In genomic region chr13:58273411-58274258, GRCm38 (mm10) we compare ENCODE assay signal across 8 mouse cellular contexts. TPM values are rescaled to one million over a fixed set of nuclear protein-coding genes. Genes with fewer than 3 reads are reported as not detected.
DNase-seq lines count a peak whose midpoint lies in the region; ATAC-seq lines count a peak whose summit lies in the region.

No protein-coding gene starts in this region.

- peak overlapping the region; percentile 78 for H3K4me2 ChIP-seq in embryonic facial prominence, embryonic 12.5 days (replicated peaks)
- H3K4me2 ChIP-seq in limb, embryonic 11.5 days (ENCODE audit: low read depth, severe bottlenecking), result peak overlapping the region; percentile 75

- peak; percentile 74 for ATAC-seq in embryonic facial prominence, embryonic 12.5 days (ENCODE audit: insufficient number of reproducible peaks, insufficient read depth, low FRiP score, low TSS enrichment)
- peak; percentile 46 for ATAC-seq in limb, embryonic 11.5 days (ENCODE audit: insufficient number of reproducible peaks, low FRiP score, low TSS enrichment, low read depth)

- H3K4me3 ChIP-seq in embryonic facial prominence, embryonic 12.5 days, result peak overlapping the region; percentile 87
- peak overlapping the region; percentile 71 for H3K4me3 ChIP-seq in limb, embryonic 11.5 days (ENCODE audit: low read depth, low read length)

- H3K27ac ChIP-seq in embryonic facial prominence, embryonic 12.5 days, result peak overlapping the region; percentile 80
- no peak overlapping the region; the same call in 1 of the 2 replicates for H3K27ac ChIP-seq in limb, embryonic 11.5 days (replicated peaks; ENCODE audit: low read depth, low read length)

- H3K27me3 ChIP-seq in embryonic facial prominence, embryonic 12.5 days, result 0 out of 2 replicates have a peak, but pooled peaks cover 3% of the 10 kb centered on the region
- H3K27me3 ChIP-seq in limb, embryonic 11.5 days (ENCODE audit: control insufficient read depth, insufficient read depth, low read length), result peaks cover 3% of the 10 kb centered on the region
- peaks cover 6% of the 10 kb centered on the region for H3K27me3 ChIP-seq in splenic B cell, adult 2 months (ENCODE audit: control insufficient read depth, insufficient read depth, low read length, poor library complexity, severe bottlenecking)

- no peaks in the 10 kb centered on the region for H3K36me3 ChIP-seq in embryonic facial prominence, embryonic 12.5 days
- H3K36me3 ChIP-seq in limb, embryonic 11.5 days (ENCODE audit: control insufficient read depth, insufficient read depth, low read length), result no peaks in the 10 kb centered on the region
- no peaks in the 10 kb centered on the region for H3K36me3 ChIP-seq in splenic B cell, adult 2 months (ENCODE audit: control insufficient read depth, insufficient read depth, low read length, poor library complexity, severe bottlenecking)

- H3K9me3 ChIP-seq in embryonic facial prominence, embryonic 12.5 days, result no peaks in the 10 kb centered on the region
- H3K9me3 ChIP-seq in limb, embryonic 11.5 days (ENCODE audit: control insufficient read depth, low read length), result no peaks in the 10 kb centered on the region

- peak overlapping the region; percentile 78 for H3K9ac ChIP-seq in embryonic facial prominence, embryonic 12.5 days
- peak overlapping the region; percentile 77 for H3K9ac ChIP-seq in limb, embryonic 11.5 days (ENCODE audit: low read length)

- peaks cover 16% of the 10 kb centered on the region; the same call in 1 of the 2 replicates for H3K4me1 ChIP-seq in embryonic facial prominence, embryonic 12.5 days
- peaks cover 4% of the 10 kb centered on the region; the same call in 1 of the 2 replicates for H3K4me1 ChIP-seq in limb, embryonic 11.5 days (ENCODE audit: control insufficient read depth, insufficient read depth, low read length)

- whole genome bisulfite sequencing in embryonic facial prominence, embryonic 12.5 days, result under 1% methylated on average over 102 of the region's 115 CpGs
- WGBS in limb, embryonic 11.5 days, result under 1% methylated on average over 99 of the region's 115 CpGs

- intact Hi-C loops in heart, postnatal 25 days (cut with DNase I), result loop anchor here (5.0 kb wide), 1 partner anchor 114 kb away; the partner anchor contains the start of gene 2210016F16Rik
- intact Hi-C loops in heart, postnatal 10 days (cut with DNase I), result loop anchor here (5.0 kb wide), 1 partner anchor 56 kb away; the partner anchor contains the start of gene Ubqln1

- DNase-seq in heart, adult 11 months, result peak; percentile 90
- DNase-seq in heart, postnatal 25 days (ENCODE audit: low spot score), result no peak
- DNase-seq in adrenal gland, postnatal 10 days, result peak; percentile 61
- peak; percentile 46 to 54 for DNase-seq in heart, postnatal 10 days
- DNase-seq in limb, embryonic 11.5 days (ENCODE audit: low spot score), result peak; percentile 68
- peak; percentile 62 for DNase-seq in mesoderm, embryonic 11.5 days (ENCODE audit: low read depth, low spot score)
- DNase-seq in splenic B cell, adult 2 months (ENCODE audit: low read depth, low spot score), result peak; percentile 39

RNA-seq across cellular contexts. Expression of gene Gkap1, which starts 1.9 kb away (rescaled TPM):
- total RNA-seq in heart, postnatal 25 days (2021), result 10 to 100 TPM; 20.7 to 21.9 TPM
- 10 to 100 TPM; 41.0 to 42.1 TPM for total RNA-seq in adrenal gland, postnatal 10 days (2021)
- 32.4 and 33.3 TPM in 2 replicates for polyA plus RNA-seq in embryonic facial prominence, embryonic 12.5 days (2016; fragmentation: Nextera tagmentation; extraction: Ambion mirVana)
- 10 to 100 TPM; 25.7 to 26.4 TPM for total RNA-seq in heart, postnatal 10 days (2021)
- 22.9 and 23.3 TPM in 2 replicates for polyA plus RNA-seq in limb, embryonic 11.5 days (2014; fragmentation: Nextera tagmentation; extraction: Ambion mirVana)

RNA-seq across cellular contexts. Expression of gene Ubqln1, which starts 58.2 kb away (rescaled TPM):
- total RNA-seq in heart, postnatal 25 days (2021), result 10 to 100 TPM; 48.2 to 50.2 TPM
- 10 to 100 TPM; 89.6 to 93.1 TPM for total RNA-seq in adrenal gland, postnatal 10 days (2021)
- 129 and 132 TPM in 2 replicates for polyA plus RNA-seq in embryonic facial prominence, embryonic 12.5 days (2016; fragmentation: Nextera tagmentation; extraction: Ambion mirVana)
- total RNA-seq in heart, postnatal 10 days (2021), result 10 to 100 TPM; 64.2 to 65.1 TPM
- 136 and 160 TPM in 2 replicates for polyA plus RNA-seq in limb, embryonic 11.5 days (2014; fragmentation: Nextera tagmentation; extraction: Ambion mirVana)
